Mouse (Mus musculus) bone marrow, adult 2 months (tissue): Measurements from ENCODE around the gene Eef1b2.

Source experiments
- CTCF ChIP-seq: fragments of 200-500 bp; IDR thresholded peaks from 2 replicates; pipeline ENCODE4 v1.5.1; 2011; ENCODE audit warnings: low read length, control low read depth; ENCODE audit not compliant: control insufficient read depth, insufficient read depth
- POLR2A ChIP-seq: fragments of 200-500 bp; IDR thresholded peaks from 2 replicates; pipeline ENCODE4 v1.6.1; 2011; ENCODE audit warnings: low read depth, mild to moderate bottlenecking, control low read depth, low read length, borderline replicate concordance; ENCODE audit not compliant: control insufficient read depth

DNA sequence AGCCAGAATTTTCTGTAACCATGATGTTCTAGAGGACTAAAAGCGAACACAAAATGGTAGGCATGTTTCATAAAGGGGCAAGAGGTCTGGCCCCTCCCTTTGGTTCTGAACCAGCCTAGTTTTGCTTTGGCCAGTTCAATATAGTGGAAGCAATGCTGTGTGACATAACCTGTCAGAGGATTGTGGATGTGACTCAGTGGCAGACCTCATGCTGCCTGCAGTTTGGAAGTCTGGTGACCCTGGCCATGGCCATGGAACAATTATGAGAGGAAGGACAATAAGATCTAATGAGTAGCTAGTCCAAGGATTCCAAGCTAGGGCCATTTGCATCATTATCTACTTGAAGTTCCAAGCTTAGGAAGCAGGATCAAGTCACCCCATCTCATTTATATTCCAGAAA, 4.9 kb downstream of the Eef1b2 start:
- no peak for TF ChIP-seq CTCF
- TF ChIP-seq POLR2A: no peak
